Mouse (Mus musculus): ENCODE data around the gene Ints7. TPM values are rescaled to one million over a fixed set of nuclear protein-coding genes. Genes with fewer than 3 reads are reported as not detected.

Ints7 gene
- total RNA-seq, 1 experiment from 2014 or later, result 26.0 TPM

DNA sequence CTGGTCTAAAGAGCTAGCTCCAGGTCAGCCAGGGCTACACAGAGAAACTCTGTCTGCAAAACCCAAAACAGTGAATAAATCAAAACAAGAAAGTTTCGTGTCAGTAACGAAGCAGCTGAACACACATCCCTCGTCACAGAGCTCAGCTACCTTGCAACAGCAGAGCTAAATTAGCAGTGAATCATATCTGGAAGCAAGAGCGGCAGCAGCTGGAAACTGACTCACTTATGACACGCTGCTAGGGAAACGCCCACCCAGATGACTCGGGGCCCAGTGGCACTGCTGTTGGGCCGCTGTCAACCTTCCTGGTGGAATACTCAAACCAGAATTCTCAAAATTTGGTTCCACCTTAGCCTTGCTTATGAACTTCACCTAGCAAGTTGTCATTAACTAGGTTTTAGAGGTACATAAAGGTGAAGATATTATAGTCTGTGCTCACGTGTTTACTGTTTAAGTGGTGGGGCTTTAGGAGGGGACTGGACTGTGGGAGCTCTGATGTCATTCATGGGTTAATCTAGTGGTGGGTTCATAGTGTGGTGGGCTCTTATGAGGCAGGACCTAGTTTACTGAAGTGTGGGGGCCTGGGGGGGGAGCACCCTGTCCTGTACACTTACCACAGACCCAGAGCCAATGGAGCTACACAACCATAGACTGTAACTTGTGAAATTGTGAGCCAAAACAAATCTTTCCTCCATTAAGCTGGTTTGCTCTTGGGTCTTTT is 86.9 kb downstream of the Ints7 start:
- no peak; the same call in 1 of the 2 replicates for ATAC-seq (replicated peaks; ENCODE audit: insufficient number of reproducible peaks, low FRiP score, low TSS enrichment, poor library complexity, severe bottlenecking)

GRCm38 (mm10) chr1:191662899-191663500 is 87.6 kb downstream of the Ints7 start:
- no peak for ATAC-seq (replicated peaks; ENCODE audit: insufficient number of reproducible peaks, low FRiP score, low TSS enrichment, poor library complexity, severe bottlenecking)

- ATAC-seq (replicated peaks; ENCODE audit: insufficient number of reproducible peaks, low FRiP score, low TSS enrichment, poor library complexity, severe bottlenecking), result no peak
Observed at GRCm38 (mm10) chr1:191663603-191664002, 88.2 kb downstream of the Ints7 start.

GRCm38 (mm10) chr1:191666351-191666750 is 90.9 kb downstream of the Ints7 start:
- ATAC-seq (replicated peaks; ENCODE audit: insufficient number of reproducible peaks, low FRiP score, low TSS enrichment, poor library complexity, severe bottlenecking), result no peak

DNA sequence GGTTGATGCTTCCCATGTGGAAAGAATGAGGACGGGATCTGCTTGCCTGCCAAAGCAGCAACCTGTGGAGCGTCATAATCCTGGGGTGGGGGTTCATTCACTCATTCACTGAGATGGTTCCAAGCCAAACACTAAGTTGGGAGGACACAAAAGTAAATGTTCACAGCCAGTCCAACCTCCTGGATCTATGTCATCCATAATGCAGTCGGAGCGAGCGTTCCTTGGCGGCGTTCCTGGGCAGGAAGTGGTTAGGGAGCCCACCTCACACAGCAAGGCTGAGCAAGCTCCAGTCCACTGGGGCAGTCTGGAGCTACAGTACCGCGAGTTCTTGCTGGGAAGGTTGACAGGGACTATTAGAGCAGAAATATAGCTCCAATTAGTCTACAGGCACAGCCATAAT is 92.6 kb downstream of the Ints7 start:
- no peak for ATAC-seq (replicated peaks; ENCODE audit: insufficient number of reproducible peaks, low FRiP score, low TSS enrichment, poor library complexity, severe bottlenecking)

Other genes starting within 250 kb of the Ints7 start
- gene Tmem206, start 249.7 kb upstream of the Ints7 start, total RNA-seq (2017), result 5.8 to 12.5 TPM (median 10.7 TPM) in 3 replicates
- 479 to 620 TPM (median 501 TPM) in 3 replicates for gene Ppp2r5a, start 172.4 kb upstream of the Ints7 start, total RNA-seq (2017)
- gene Dtl, start 92 bp upstream of the Ints7 start, total RNA-seq (2017), result 2.1 to 5.4 TPM (median 4.3 TPM) in 3 replicates
- 14.8 to 29.1 TPM (median 26.9 TPM) in 3 replicates for gene Lpgat1, start 142.2 kb downstream of the Ints7 start, total RNA-seq (2017)
- gene Nek2, start 245.8 kb downstream of the Ints7 start, total RNA-seq (2017), result 0.97 to 3.6 TPM (median 1.1 TPM) in 3 replicates